Mouse (Mus musculus) CH12.LX (cell line): ENCODE measurements at regions not wholly inside any gene's neighbourhood (a gene's known extent, or its start where the extent isn't known, plus 50 kb on each side); places are given as distances from the start of the nearest gene placed in this dataset.

Experiments
- DNase-seq: peaks from one replicate; pipeline ENCODE4 v3.0.0-alpha.2; 2013; ENCODE audit errors: extremely low read depth
- H3K27ac ChIP-seq: 2 replicates; pipeline ENCODE4 v1.5.1; 2012; ENCODE audit warnings: low read depth, mild to moderate bottlenecking, control low read depth, moderate library complexity; ENCODE audit not compliant: insufficient read depth
- H3K27me3 ChIP-seq: replicated peaks from 2 replicates; pipeline ENCODE3; 2012; ENCODE audit warnings: inconsistent platforms
- H3K36me3 ChIP-seq, 2 experiments: replicated peaks in 1 of 2; 2 replicates each; pipeline versions ENCODE3 to v1.6.1; 2012; ENCODE audit warnings: inconsistent platforms in 1 of 2, low read length in 1 of 2, mild to moderate bottlenecking in 1 of 2, mixed read lengths in 1 of 2, moderate library complexity in 1 of 2; ENCODE audit not compliant: control insufficient read depth in 1 of 2, insufficient read depth in 1 of 2
- H3K4me1 ChIP-seq, 2 experiments: 2 replicates each; pipeline ENCODE4 v1.6.1; 2012; ENCODE audit warnings: inconsistent platforms in 1 of 2, moderate library complexity in 1 of 2; ENCODE audit not compliant: insufficient read depth in 2 of 2, control insufficient read depth in 1 of 2
- H3K4me2 ChIP-seq: 2 replicates; pipeline ENCODE4 v1.6.1; 2012; ENCODE audit warnings: low read depth, mild to moderate bottlenecking, control low read depth; ENCODE audit not compliant: poor library complexity, insufficient read depth, severe bottlenecking
- H3K4me3 ChIP-seq, 3 experiments: fragments of 150-350 bp in 1 of 3; sonication (generic) in 1 of 3; replicated peaks in 1 of 3; 2 replicates each; pipeline versions ENCODE3 to v1.5.1; 2011 to 2012; ENCODE audit warnings: low read depth in 2 of 3, low read length in 2 of 3, mild to moderate bottlenecking in 2 of 3, moderate library complexity in 2 of 3, control low read depth in 1 of 3, improper control_type of control experiment in 1 of 3, inconsistent platforms in 1 of 3, mixed read lengths in 1 of 3; ENCODE audit not compliant: poor library complexity in 1 of 3
- H3K79me2 ChIP-seq: replicated peaks from 2 replicates; pipeline ENCODE4 v1.6.1; 2012; ENCODE audit warnings: mild to moderate bottlenecking, moderate library complexity; ENCODE audit not compliant: control insufficient read depth, poor library complexity, insufficient read depth, severe bottlenecking; ENCODE audit errors: extremely low read depth
- H3K9ac ChIP-seq: 2 replicates; pipeline ENCODE4 v1.6.1; 2012; ENCODE audit warnings: low read depth, mild to moderate bottlenecking, control low read depth, moderate library complexity; ENCODE audit not compliant: insufficient read depth
- H3K9me3 ChIP-seq: replicated peaks from 2 replicates; pipeline ENCODE3; 2012; ENCODE audit warnings: low read length, inconsistent platforms, mixed read lengths
- CHD2 ChIP-seq: IDR thresholded peaks from 2 replicates; pipeline ENCODE4 v1.6.1; 2011; ENCODE audit warnings: low read length, improper control_type of control experiment
- CTCF ChIP-seq, 2 experiments: IDR thresholded peaks in 1 of 2; conservative IDR thresholded peaks in 1 of 2; 2 replicates each; pipeline ENCODE4 v1.5.1; 2011 to 2012; ENCODE audit warnings: low read depth in 2 of 2, low read length in 2 of 2, improper control_type of control experiment in 1 of 2, inconsistent platforms in 1 of 2, mild to moderate bottlenecking in 1 of 2, moderate library complexity in 1 of 2
- GABPA ChIP-seq: IDR thresholded peaks from 2 replicates; pipeline ENCODE4 v1.6.1; 2012; ENCODE audit warnings: low read depth, low read length, improper control_type of control experiment, inconsistent platforms; ENCODE audit not compliant: insufficient replicate concordance
- JUND ChIP-seq: conservative IDR thresholded peaks from 2 replicates; pipeline ENCODE4 v1.6.1; 2011; ENCODE audit warnings: low read depth, low read length, improper control_type of control experiment
- MAFK ChIP-seq: IDR thresholded peaks from 2 replicates; pipeline ENCODE4 v1.6.1; 2011; ENCODE audit warnings: low read length, improper control_type of control experiment; ENCODE audit not compliant: insufficient replicate concordance
- MAZ ChIP-seq: IDR thresholded peaks from 2 replicates; pipeline ENCODE4 v1.6.1; 2012; ENCODE audit warnings: low read depth, mild to moderate bottlenecking, inconsistent platforms, low read length, improper control_type of control experiment, moderate library complexity
- POLR2A ChIP-seq: IDR thresholded peaks from 2 replicates; pipeline ENCODE4 v1.6.1; 2011; ENCODE audit warnings: low read depth, mild to moderate bottlenecking, improper control_type of control experiment, low read length
- SMC3 ChIP-seq: IDR thresholded peaks from 2 replicates; pipeline ENCODE4 v1.6.1; 2011; ENCODE audit warnings: low read depth, low read length, improper control_type of control experiment
- TCF12 ChIP-seq: IDR thresholded peaks from 2 replicates; pipeline ENCODE4 v1.6.1; 2014; ENCODE audit warnings: low read depth, mild to moderate bottlenecking, inconsistent platforms, low read length, improper control_type of control experiment
- UBTF ChIP-seq: IDR thresholded peaks from 2 replicates; pipeline ENCODE4 v1.6.1; 2012; ENCODE audit warnings: low read depth, mild to moderate bottlenecking, inconsistent platforms, low read length, improper control_type of control experiment, moderate library complexity
- ZKSCAN1 ChIP-seq: IDR thresholded peaks from 2 replicates; pipeline ENCODE4 v1.6.1; 2012; ENCODE audit warnings: low read depth, inconsistent platforms, low read length, improper control_type of control experiment, borderline replicate concordance
- dilution Hi-C: fragments of 300-500 bp; cut with MboI; formaldehyde crosslinking; loops from 2 replicates; pipeline ENCODE4 v1.14.3; 2020; ENCODE audit warnings: low sequenced_read_pairs; ENCODE audit not compliant: extremely low pct_unique_long_range_greater_than_20kb, extremely low pct_ligation_motif_present
- in situ Hi-C: fragments of 300-500 bp; cut with MboI; formaldehyde crosslinking; loops from 3 replicates; pipeline ENCODE4 v1.14.3; 2019; ENCODE audit warnings: low sequenced_read_pairs, low pct_ligation_motif_present, low pct_unique_long_range_greater_than_20kb, mixed read lengths

GRCm38 (mm10) chr13:44430492-44430891, 298.8 kb upstream of the Jarid2 start:
- dilution Hi-C loops: no loop called here
- H3K27ac ChIP-seq: no peak overlapping the region
- H3K36me3 ChIP-seq: no peaks in the 10 kb centered on the region
- no peaks in the 10 kb centered on the region for H3K27me3 ChIP-seq
- no peaks in the 10 kb centered on the region for H3K79me2 ChIP-seq
- no peak overlapping the region for H3K4me3 ChIP-seq
- no peak overlapping the region for H3K4me2 ChIP-seq
- in situ Hi-C loops: no loop called here
- peaks cover 0 to 11% of the 10 kb centered on the region in 2 experiments; a peak in 2 of 4 replicates for H3K4me1 ChIP-seq
- DNase-seq: no peak
- TF ChIP-seq JUND (no peak), GABPA (no peak), MAZ (no peak), SMC3 (no peak), ZKSCAN1 (no peak)
- TF ChIP-seq, all 38 proteins: peak for 0
- H3K9ac ChIP-seq: no peak overlapping the region
- no peaks in the 10 kb centered on the region for H3K9me3 ChIP-seq

DNA sequence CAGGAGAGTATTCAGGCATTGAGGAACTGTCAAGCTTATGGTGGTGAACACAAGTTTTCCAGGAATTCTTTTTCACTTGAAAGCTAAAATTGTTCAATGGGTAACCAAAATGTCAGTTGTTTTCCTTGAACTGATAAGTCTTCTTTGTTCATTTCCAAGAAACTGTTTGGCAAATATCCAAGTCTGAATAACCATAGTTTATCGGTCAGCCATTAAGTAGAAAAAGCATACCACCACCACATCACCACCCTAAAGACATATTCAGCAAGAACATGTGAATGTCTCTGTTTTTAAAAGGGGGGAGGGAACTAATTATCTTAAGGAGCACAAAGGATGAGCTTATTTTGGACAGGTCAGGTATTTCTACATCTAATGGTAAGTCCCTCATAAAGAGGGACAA, 291.6 kb upstream of the Jarid2 start:
- Histone ChIP-seq H3K4me1 (peaks cover 14 to 39% of the 10 kb centered on the region in 2 experiments), H3K9me3 (peaks cover 13% of the 10 kb centered on the region), H3K36me3 (no peaks in the 10 kb centered on the region), H3K79me2 (no peaks in the 10 kb centered on the region), H3K4me3 (no peak overlapping the region), H3K27ac (no peak overlapping the region), H3K4me2 (no peak overlapping the region), H3K27me3 (no peaks in the 10 kb centered on the region), H3K9ac (no peak overlapping the region)
- DNase-seq: no peak
- in situ Hi-C loops (no loop called here), dilution Hi-C loops (no loop called here)
- no peak for TF ChIP-seq JUND

DNA sequence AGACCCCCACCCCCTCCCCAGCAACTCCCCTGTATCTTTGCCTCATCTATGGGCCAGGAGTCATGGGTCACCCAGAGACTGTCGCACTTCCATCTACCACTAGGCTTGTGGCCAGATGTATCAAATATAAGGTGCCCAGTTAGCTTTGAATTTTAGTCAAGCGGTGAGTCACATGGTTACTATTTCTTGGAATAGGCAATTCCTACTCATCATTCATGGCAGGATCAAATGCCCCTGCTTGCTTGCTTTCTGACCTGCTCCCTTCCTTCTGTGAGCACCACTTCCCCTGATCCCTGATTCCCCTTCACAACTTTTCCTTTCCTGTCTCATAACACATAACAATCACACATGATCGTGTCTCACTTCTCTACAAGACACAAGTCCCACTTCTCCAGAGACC, 288.2 kb upstream of the Jarid2 start:
- peaks cover 13% of the 10 kb centered on the region for H3K9me3 ChIP-seq
- no peak for TF ChIP-seq CTCF (conservative IDR thresholded peaks at IDR 0.05 in 1 of 2, IDR thresholded peaks at IDR 0.05 in 1 of 2; ENCODE audit: low read depth in 2 of 2, low read length in 2 of 2)
- TF ChIP-seq TCF12: no peak
- no peak for TF ChIP-seq MAFK
- no peak for TF ChIP-seq ZKSCAN1
- no peak for TF ChIP-seq UBTF
- no peak for TF ChIP-seq CHD2
- no peak for TF ChIP-seq POLR2A
- H3K4me3 ChIP-seq: no peak overlapping the region
- dilution Hi-C loops: no loop called here
- H3K9ac ChIP-seq: no peak overlapping the region
- no peak overlapping the region for H3K27ac ChIP-seq
- no peaks in the 10 kb centered on the region for H3K36me3 ChIP-seq
- peaks cover 14 to 28% of the 10 kb centered on the region in 2 experiments for H3K4me1 ChIP-seq
- H3K27me3 ChIP-seq: no peaks in the 10 kb centered on the region
- no peaks in the 10 kb centered on the region for H3K79me2 ChIP-seq
- H3K4me2 ChIP-seq: peak overlapping the region; percentile 57; the same call in 1 of the 2 replicates
- DNase-seq: no peak
- in situ Hi-C loops: no loop called here
